Mouse (Mus musculus): Measurements from ENCODE around the gene Thsd1. TPM values are rescaled to one million over a fixed set of nuclear protein-coding genes. Genes with fewer than 3 reads are reported as not detected.
"Not testable (repeated sequence)": the region's sequence is repeated elsewhere in the genome, so short reads cannot be mapped to it uniquely, and the experiment has no call there.

Thsd1 gene
- total RNA-seq, 2 experiments from 2014 or later = 14.4 to 14.6 TPM

- DNase-seq = peak; percentile 36
Measured at GRCm38 (mm10) chr8:22264787-22265186, 37.7 kb downstream of the Thsd1 start.

- no peak for DNase-seq
Measured at GRCm38 (mm10) chr8:22265194-22265593, 38.1 kb downstream of the Thsd1 start.

GRCm38 (mm10) chr8:22266809-22267208, 39.7 kb downstream of the Thsd1 start:
- DNase-seq = no peak

GRCm38 (mm10) chr8:22273142-22273541, 46.0 kb downstream of the Thsd1 start:
- no peak for DNase-seq

GRCm38 (mm10) chr8:22274641-22275040, 47.5 kb downstream of the Thsd1 start:
- DNase-seq = peak; percentile 42

- no peak for DNase-seq
Measured at GRCm38 (mm10) chr8:22282999-22283491, 55.9 kb downstream of the Thsd1 start, which contains the start of gene Tpte. Gene Tpte (plus strand): TSS chr8:22283441.

- no peak for DNase-seq
Measured at GRCm38 (mm10) chr8:22302326-22302725, 75.2 kb downstream of the Thsd1 start.

GRCm38 (mm10) chr8:22302896-22303306, 75.8 kb downstream of the Thsd1 start:
- no peak for DNase-seq

GRCm38 (mm10) chr8:22304045-22304444, 76.9 kb downstream of the Thsd1 start:
- DNase-seq = not testable (repeated sequence)

GRCm38 (mm10) chr8:22306999-22307398, 79.9 kb downstream of the Thsd1 start:
- DNase-seq = no peak

Other genes with a start within 250 kb of the Thsd1 start
- gene Atp7b, start 167.0 kb upstream of the Thsd1 start, total RNA-seq (2021) = under 1 TPM; 0.38 to 0.55 TPM
- 10 to 100 TPM; 11.4 to 14.5 TPM for gene Alg11, start 166.6 kb upstream of the Thsd1 start, total RNA-seq (2021)
- not detected for gene Nek5, start 102.3 kb upstream of the Thsd1 start, total RNA-seq (2021)
- gene Nek3, start 60.9 kb upstream of the Thsd1 start, total RNA-seq (2021) = 1 to 10 TPM; 1.9 to 2.4 TPM
- gene Ckap2, start 41.5 kb upstream of the Thsd1 start, total RNA-seq (2021) = 10 to 100 TPM; 32.1 to 34.8 TPM
- gene Vps36, start 34.5 kb upstream of the Thsd1 start, total RNA-seq (2021) = 10 to 100 TPM; 31.4 to 34.2 TPM
- gene Tpte, start 56.1 kb downstream of the Thsd1 start, total RNA-seq (2021) = not detected
- gene Slc25a15, start 171.3 kb downstream of the Thsd1 start, total RNA-seq (2021) = 10 to 100 TPM; 13.2 to 13.6 TPM
- gene Mrps31, start 184.0 kb downstream of the Thsd1 start, total RNA-seq (2021) = 10 to 100 TPM; 49.4 to 52.1 TPM